Mouse (Mus musculus) olfactory bulb, adult 2 months (tissue): ENCODE data around the gene Setd2.

ENCODE experiments used
- CTCF ChIP-seq: fragments of 200-500 bp; IDR thresholded peaks from 2 replicates; pipeline ENCODE4 v1.5.1; 2012; ENCODE audit warnings: low read depth, mild to moderate bottlenecking, low read length, moderate library complexity; ENCODE audit not compliant: insufficient read depth
- POLR2A ChIP-seq: fragments of 200-500 bp; IDR thresholded peaks from 2 replicates; pipeline ENCODE4 v1.6.1; 2012; ENCODE audit warnings: mild to moderate bottlenecking, low read depth, low read length, moderate library complexity; ENCODE audit not compliant: insufficient read depth

- TF ChIP-seq POLR2A (no peak), CTCF (no peak)
Observed at GRCm38 (mm10) chr9:110632671-110633070, 100.3 kb downstream of the Setd2 start.
